In genomic region chr2:157375794-157376757, GRCm38 (mm10) we compare ENCODE assay signal across 9 mouse cellular contexts. TPM values are rescaled to one million over a fixed set of nuclear protein-coding genes. Genes with fewer than 3 reads are reported as not detected.
DNase-seq lines count a peak whose midpoint lies in the region; ATAC-seq and TF ChIP-seq lines count a peak whose summit lies in the region.
"Had no signal": no experiment of that assay in that cellular context is flagged by ENCODE, and none has a peak within 500 bp of the region (broad histone marks: within the 10 kb centered on the region; RNA-seq: fewer than 3 reads in every experiment).

No protein-coding gene starts in this region.

- no peak for DNase-seq in testis, postnatal 10 days (ENCODE audit: low spot score)
- no peak for DNase-seq in forebrain, embryonic 11.5 days (ENCODE audit: low spot score)
- no peak for DNase-seq in limb, embryonic 14.5 days (ENCODE audit: low spot score)
- peak; percentile 46 for DNase-seq in testis, postnatal 14 days (ENCODE audit: low spot score)
- DNase-seq in heart, postnatal 4 days, result no peak
- DNase-seq in MN1 (ENCODE audit: low spot score), result no peak
- DNase-seq: layer of hippocampus, postnatal 36 days had no signal

- H3K4me1 ChIP-seq in testis, adult 2 months (ENCODE audit: control insufficient read depth, insufficient read depth, low read length), result peaks cover 14% of the 10 kb centered on the region
- H3K4me1 ChIP-seq in forebrain, embryonic 11.5 days (replicated peaks; ENCODE audit: control insufficient read depth, insufficient read depth, low read length), result peaks cover 11% of the 10 kb centered on the region; the same call in 1 of the 2 replicates
- H3K4me1 ChIP-seq in limb, embryonic 14.5 days (ENCODE audit: control insufficient read depth, insufficient read depth, low read length), result peaks cover 7% of the 10 kb centered on the region; the same call in 1 of the 2 replicates

- H3K4me3 ChIP-seq in testis, adult 2 months (ENCODE audit: control insufficient read depth, low read depth, low read length), result peak overlapping the region; percentile 10
- H3K4me3 ChIP-seq in forebrain, embryonic 11.5 days (ENCODE audit: low read depth, low read length), result no peak overlapping the region
- no peak overlapping the region for H3K4me3 ChIP-seq in limb, embryonic 14.5 days (replicated peaks; ENCODE audit: low read length)

- H3K27ac ChIP-seq in testis, adult 2 months (ENCODE audit: control insufficient read depth, insufficient read depth, low read depth, low read length), result no peak overlapping the region
- 0 out of 2 replicates have a peak overlapping the region, but pooled peaks have one; percentile 46 for H3K27ac ChIP-seq in forebrain, embryonic 11.5 days (ENCODE audit: low read depth, low read length)
- H3K27ac ChIP-seq in limb, embryonic 14.5 days (replicated peaks; ENCODE audit: low read depth, low read length), result 0 out of 2 replicates have a peak overlapping the region, but pooled peaks have one; percentile 26

- H3K4me2 ChIP-seq in forebrain, embryonic 11.5 days (ENCODE audit: low read depth, low read length, severe bottlenecking), result 0 out of 2 replicates have a peak overlapping the region, but pooled peaks have one; percentile 12
- H3K4me2 ChIP-seq in limb, embryonic 14.5 days (replicated peaks; ENCODE audit: low read depth, low read length, severe bottlenecking), result no peak overlapping the region

- H3K9me3 ChIP-seq in forebrain, embryonic 11.5 days (ENCODE audit: control insufficient read depth, low read length), result no peaks in the 10 kb centered on the region
- H3K9me3 ChIP-seq in limb, embryonic 14.5 days (ENCODE audit: control insufficient read depth, low read length), result no peaks in the 10 kb centered on the region

- TF ChIP-seq POLR2A in testis, adult 2 months (IDR thresholded peaks at IDR 0.05; ENCODE audit: control insufficient read depth, low read depth, low read length), result no peak
- no peak for TF ChIP-seq POLR2A in limb, embryonic 14.5 days (IDR thresholded peaks at IDR 0.05; ENCODE audit: borderline replicate concordance, extremely low read depth, insufficient read depth, insufficient read length)

- no peak for ATAC-seq in forebrain, embryonic 11.5 days (replicated peaks; ENCODE audit: low FRiP score)
- no peak for ATAC-seq in limb, embryonic 14.5 days (ENCODE audit: low FRiP score, low read depth)
- ATAC-seq in megakaryocyte, adult 5-6 weeks (ENCODE audit: poor library complexity, severe bottlenecking), result no peak

- H3K36me3 ChIP-seq in testis, adult 2 months (ENCODE audit: control insufficient read depth, insufficient read depth, low read length), result no peaks in the 10 kb centered on the region
- H3K36me3 ChIP-seq in forebrain, embryonic 11.5 days (ENCODE audit: control insufficient read depth, insufficient read depth, low read length), result no peaks in the 10 kb centered on the region; the same call in 1 of the 2 replicates
- peaks cover 26% of the 10 kb centered on the region for H3K36me3 ChIP-seq in limb, embryonic 14.5 days (ENCODE audit: control insufficient read depth, insufficient read depth, low read length)

- no peak overlapping the region for H3K9ac ChIP-seq in forebrain, embryonic 11.5 days (ENCODE audit: low read length)
- no peak overlapping the region for H3K9ac ChIP-seq in limb, embryonic 14.5 days (ENCODE audit: low read depth, low read length, severe bottlenecking)

- H3K27me3 ChIP-seq in testis, adult 2 months (ENCODE audit: control insufficient read depth, insufficient read depth, low read length), result no peaks in the 10 kb centered on the region
- H3K27me3 ChIP-seq in forebrain, embryonic 11.5 days (ENCODE audit: control insufficient read depth, insufficient read depth, low read length), result no peaks in the 10 kb centered on the region
- no peaks in the 10 kb centered on the region for H3K27me3 ChIP-seq in limb, embryonic 14.5 days (ENCODE audit: control insufficient read depth, insufficient read depth, low read length)

- no peak for TF ChIP-seq CTCF in testis, adult 2 months (IDR thresholded peaks at IDR 0.05; ENCODE audit: control insufficient read depth, insufficient read depth, insufficient replicate concordance, low read depth, low read length)

- 11% methylated on average over 14 of the region's 14 CpGs for WGBS in forebrain, embryonic 11.5 days
- WGBS in limb, embryonic 14.5 days, result 37% methylated on average over 14 of the region's 14 CpGs

RNA-seq across cellular contexts. Expression of gene Manbal, which starts 8.7 kb away (rescaled TPM):
- 22.5 and 25.7 TPM in 2 replicates for polyA plus RNA-seq in testis, adult 2 months (2012; rRNA removed)
- 31.0 and 34.8 TPM in 2 replicates for polyA plus RNA-seq in forebrain, embryonic 11.5 days (2014; fragmentation: Nextera tagmentation; extraction: Ambion mirVana)
- polyA plus RNA-seq in limb, embryonic 14.5 days (2012; rRNA removed), result 80.4 and 82.3 TPM in 2 replicates
- 47.1 and 52.8 TPM in 2 replicates for polyA plus RNA-seq in limb, embryonic 14.5 days (2014; fragmentation: Nextera tagmentation; extraction: Ambion mirVana)
- 18.7 and 21.5 TPM in 2 replicates for total RNA-seq in megakaryocyte, adult 5-6 weeks (2015)
- 9.3 and 10.5 TPM in 2 replicates for total RNA-seq in megakaryocyte, adult 5-6 weeks (2017)
- 10 to 100 TPM; 35.8 to 35.9 TPM for total RNA-seq in heart, postnatal 4 days (2021)

RNA-seq across cellular contexts. Expression of gene Ghrh, which starts 28.8 kb away (rescaled TPM):
- 0.89 and 1.5 TPM in 2 replicates for polyA plus RNA-seq in testis, adult 2 months (2012; rRNA removed)
- 0.83 and 1.5 TPM in 2 replicates for polyA plus RNA-seq in forebrain, embryonic 11.5 days (2014; fragmentation: Nextera tagmentation; extraction: Ambion mirVana)
- polyA plus RNA-seq in limb, embryonic 14.5 days (2012; rRNA removed), result 0.54 and 0.65 TPM in 2 replicates
- polyA plus RNA-seq in limb, embryonic 14.5 days (2014; fragmentation: Nextera tagmentation; extraction: Ambion mirVana), result 0.56 TPM in 1 of 2 replicates, not detected in the other
- total RNA-seq in megakaryocyte, adult 5-6 weeks (2015), result not detected in 2 replicates
- total RNA-seq in megakaryocyte, adult 5-6 weeks (2017), result not detected in 2 replicates
- total RNA-seq in heart, postnatal 4 days (2021), result not detected
- total RNA-seq: layer of hippocampus, postnatal 36 days had no signal

RNA-seq across cellular contexts. Expression of gene Src, which starts 42.2 kb away (rescaled TPM):
- polyA plus RNA-seq in testis, adult 2 months (2012; rRNA removed), result 8.7 and 9.3 TPM in 2 replicates
- polyA plus RNA-seq in forebrain, embryonic 11.5 days (2014; fragmentation: Nextera tagmentation; extraction: Ambion mirVana), result 20.3 and 23.2 TPM in 2 replicates
- 43.6 and 56.3 TPM in 2 replicates for polyA plus RNA-seq in limb, embryonic 14.5 days (2012; rRNA removed)
- 15.9 and 17.2 TPM in 2 replicates for polyA plus RNA-seq in limb, embryonic 14.5 days (2014; fragmentation: Nextera tagmentation; extraction: Ambion mirVana)
- 0.11 TPM in 1 of 2 replicates, not detected in the other for total RNA-seq in megakaryocyte, adult 5-6 weeks (2015)
- total RNA-seq in megakaryocyte, adult 5-6 weeks (2017), result 0.26 TPM in 1 of 2 replicates, not detected in the other
- 10 to 100 TPM; 11.8 to 13.7 TPM for total RNA-seq in heart, postnatal 4 days (2021)
